Mouse (Mus musculus): ENCODE results near the gene Gm20683. TPM values are rescaled to one million over a fixed set of nuclear protein-coding genes. Genes with fewer than 3 reads are reported as not detected.
A peak's percentile ranks its signal among the peaks of the same experiment; 100 is the strongest.

Gm20683 gene
- polyA plus RNA-seq, 1 experiment from 2014 or later, result 2.7 TPM

DNA sequence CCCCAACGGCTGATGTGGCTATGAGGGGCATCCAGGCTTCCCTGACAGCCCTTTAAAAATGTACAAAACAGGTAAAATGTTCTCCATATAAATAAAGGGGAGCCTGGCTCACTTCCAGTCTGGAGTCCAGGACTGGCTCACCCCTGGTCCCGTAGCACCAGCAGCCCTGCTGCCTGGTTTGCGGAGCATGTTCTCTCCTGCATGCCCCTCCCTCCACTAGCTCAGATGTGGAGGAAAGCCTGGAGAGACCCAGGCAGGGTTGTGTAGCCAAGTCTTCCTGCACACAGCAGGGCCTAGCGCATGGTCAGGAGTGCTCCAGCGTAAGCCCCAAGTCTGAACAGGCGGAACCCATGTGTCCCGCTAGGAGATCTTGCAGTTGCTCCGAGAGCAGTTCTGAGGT lies 41.7 kb upstream of the Gm20683 start:
- Histone ChIP-seq H3K4me2 (ENCODE audit: low read length) (no peak overlapping the region), H3K4me3 (replicated peaks; ENCODE audit: low read depth, low read length) (no peak overlapping the region), H3K36me3 (ENCODE audit: insufficient read depth, low read length) (0 out of 2 replicates have a peak, but pooled peaks cover 22% of the 10 kb centered on the region), H3K4me1 (replicated peaks; ENCODE audit: insufficient read depth, low read length) (0 out of 2 replicates have a peak, but pooled peaks cover 8% of the 10 kb centered on the region), H3K9ac (ENCODE audit: low read depth, low read length) (no peak overlapping the region), H3K27me3 (ENCODE audit: insufficient read depth, low read length) (no peaks in the 10 kb centered on the region), H3K9me3 (replicated peaks; ENCODE audit: low read length) (no peaks in the 10 kb centered on the region), H3K27ac (no peak overlapping the region)
- no peak for TF ChIP-seq CTCF (IDR thresholded peaks at IDR 0.05; ENCODE audit: low read depth)
- DNase-seq (ENCODE audit: low spot score), result no peak
- no peak for ATAC-seq (replicated peaks; ENCODE audit: low FRiP score, low read depth)
- 87% methylated on average over 8 of the region's 8 CpGs for WGBS

DNA sequence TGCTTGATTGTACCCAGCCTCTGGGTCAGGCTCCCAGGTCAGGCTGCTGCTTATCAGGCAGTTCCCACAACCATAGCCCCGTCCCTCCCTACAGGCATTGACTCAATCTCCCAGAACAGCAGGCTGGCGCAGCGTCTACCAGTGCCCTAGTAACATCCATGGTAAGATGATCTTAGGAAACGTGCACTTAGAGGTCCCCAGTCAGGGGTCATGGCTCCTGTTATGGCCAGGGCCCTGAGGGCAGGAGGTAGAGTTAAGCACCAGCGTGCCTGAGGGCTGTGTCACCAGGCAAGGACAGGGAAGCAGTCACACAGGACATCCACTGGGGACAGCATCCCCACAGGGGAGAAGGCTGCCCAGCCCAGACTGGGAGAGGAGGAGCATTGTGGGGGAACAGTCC lies 40.7 kb upstream of the Gm20683 start:
- H3K36me3 ChIP-seq (ENCODE audit: insufficient read depth, low read length), result 0 out of 2 replicates have a peak, but pooled peaks cover 26% of the 10 kb centered on the region

DNA sequence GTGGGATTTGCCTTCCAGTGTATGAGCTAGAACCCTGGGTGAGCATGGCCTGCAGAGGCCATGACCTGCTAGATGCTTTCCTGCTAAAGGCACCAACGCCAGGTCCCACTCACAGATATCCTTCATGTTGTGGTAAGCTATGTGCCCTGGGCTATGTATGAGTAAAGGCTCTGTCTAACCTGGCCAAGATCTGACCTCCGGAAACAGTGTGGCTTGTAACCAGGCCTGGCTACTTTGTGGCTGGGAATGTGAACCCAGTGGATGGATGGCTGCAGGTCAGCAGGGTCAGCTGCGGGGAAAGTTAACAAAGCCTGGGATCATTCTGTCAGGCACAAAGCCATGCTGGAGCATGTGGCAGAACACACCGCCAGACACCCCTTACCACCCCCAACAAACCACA lies 40.1 kb upstream of the Gm20683 start:
- Histone ChIP-seq H3K9ac (ENCODE audit: low read depth, low read length) (no peak overlapping the region), H3K27me3 (ENCODE audit: insufficient read depth, low read length) (no peaks in the 10 kb centered on the region), H3K4me2 (ENCODE audit: low read length) (no peak overlapping the region), H3K36me3 (ENCODE audit: insufficient read depth, low read length) (0 out of 2 replicates have a peak, but pooled peaks cover 26% of the 10 kb centered on the region), H3K4me1 (replicated peaks; ENCODE audit: insufficient read depth, low read length) (0 out of 2 replicates have a peak, but pooled peaks cover 8% of the 10 kb centered on the region), H3K4me3 (replicated peaks; ENCODE audit: low read depth, low read length) (no peak overlapping the region), H3K9me3 (replicated peaks; ENCODE audit: low read length) (no peaks in the 10 kb centered on the region), H3K27ac (no peak overlapping the region)
- DNase-seq (ENCODE audit: low spot score) (no peak), ATAC-seq (replicated peaks; ENCODE audit: low FRiP score, low read depth) (no peak)
- TF ChIP-seq CTCF (IDR thresholded peaks at IDR 0.05; ENCODE audit: low read depth), result no peak
- 27% methylated on average over 4 of the region's 4 CpGs for WGBS

More for the DNA sequence above, 40.7 kb upstream of the Gm20683 start:
- Histone ChIP-seq H3K4me3 (replicated peaks; ENCODE audit: low read depth, low read length) (no peak overlapping the region), H3K4me2 (ENCODE audit: low read length) (no peak overlapping the region), H3K27me3 (ENCODE audit: insufficient read depth, low read length) (no peaks in the 10 kb centered on the region), H3K9me3 (replicated peaks; ENCODE audit: low read length) (no peaks in the 10 kb centered on the region), H3K27ac (no peak overlapping the region), H3K4me1 (replicated peaks; ENCODE audit: insufficient read depth, low read length) (0 out of 2 replicates have a peak, but pooled peaks cover 8% of the 10 kb centered on the region), H3K9ac (ENCODE audit: low read depth, low read length) (no peak overlapping the region)
- 36% methylated on average over 5 of the region's 5 CpGs for WGBS
- no peak for ATAC-seq (replicated peaks; ENCODE audit: low FRiP score, low read depth)
- TF ChIP-seq CTCF (IDR thresholded peaks at IDR 0.05; ENCODE audit: low read depth), result no peak
- no peak for DNase-seq (ENCODE audit: low spot score)

DNA sequence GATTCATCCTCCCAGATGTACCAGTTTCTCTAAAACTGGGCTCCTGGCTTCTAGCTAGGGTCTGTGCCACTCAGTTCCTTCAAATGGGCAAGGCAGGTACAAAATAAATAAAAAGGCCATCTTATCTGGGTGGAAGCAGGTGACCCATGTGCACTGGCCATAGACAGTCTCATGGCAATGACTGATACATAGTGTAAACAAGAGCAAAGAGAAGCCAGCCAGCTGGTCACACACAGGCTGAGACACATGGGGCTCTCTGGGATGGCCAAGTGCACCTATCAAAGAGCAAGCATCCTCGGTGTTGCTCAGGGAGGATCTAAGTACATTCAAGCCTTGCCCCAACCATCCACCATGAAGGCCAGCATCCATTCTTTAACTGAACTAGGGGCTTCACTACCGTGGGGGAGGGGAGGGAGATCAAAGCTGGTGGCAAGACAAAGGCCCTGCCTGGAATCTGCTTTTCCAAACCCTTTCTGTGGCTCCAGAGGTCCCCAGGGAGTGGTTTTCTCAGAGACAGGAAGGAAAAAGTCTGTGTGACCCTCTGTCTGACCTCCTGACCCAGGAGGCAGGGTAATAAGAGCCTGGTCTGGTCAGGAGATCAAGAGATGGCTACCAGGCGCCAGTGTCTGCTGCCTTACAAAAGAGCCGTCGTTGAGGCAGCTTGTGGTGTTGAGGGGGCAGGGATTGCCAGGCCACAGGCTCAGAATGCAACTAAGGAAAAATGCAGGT lies 39.5 kb upstream of the Gm20683 start:
- Histone ChIP-seq H3K27ac (no peak overlapping the region), H3K36me3 (ENCODE audit: insufficient read depth, low read length) (0 out of 2 replicates have a peak, but pooled peaks cover 26% of the 10 kb centered on the region), H3K4me1 (replicated peaks; ENCODE audit: insufficient read depth, low read length) (peaks cover 14% of the 10 kb centered on the region), H3K4me2 (ENCODE audit: low read length) (no peak overlapping the region), H3K9me3 (replicated peaks; ENCODE audit: low read length) (no peaks in the 10 kb centered on the region), H3K9ac (ENCODE audit: low read depth, low read length) (no peak overlapping the region), H3K27me3 (ENCODE audit: insufficient read depth, low read length) (no peaks in the 10 kb centered on the region), H3K4me3 (replicated peaks; ENCODE audit: low read depth, low read length) (no peak overlapping the region)
- 19% methylated on average over 5 of the region's 5 CpGs for WGBS
- ATAC-seq (replicated peaks; ENCODE audit: low FRiP score, low read depth) (no peak), DNase-seq (ENCODE audit: low spot score) (no peak)
- no peak for TF ChIP-seq CTCF (IDR thresholded peaks at IDR 0.05; ENCODE audit: low read depth)

DNA sequence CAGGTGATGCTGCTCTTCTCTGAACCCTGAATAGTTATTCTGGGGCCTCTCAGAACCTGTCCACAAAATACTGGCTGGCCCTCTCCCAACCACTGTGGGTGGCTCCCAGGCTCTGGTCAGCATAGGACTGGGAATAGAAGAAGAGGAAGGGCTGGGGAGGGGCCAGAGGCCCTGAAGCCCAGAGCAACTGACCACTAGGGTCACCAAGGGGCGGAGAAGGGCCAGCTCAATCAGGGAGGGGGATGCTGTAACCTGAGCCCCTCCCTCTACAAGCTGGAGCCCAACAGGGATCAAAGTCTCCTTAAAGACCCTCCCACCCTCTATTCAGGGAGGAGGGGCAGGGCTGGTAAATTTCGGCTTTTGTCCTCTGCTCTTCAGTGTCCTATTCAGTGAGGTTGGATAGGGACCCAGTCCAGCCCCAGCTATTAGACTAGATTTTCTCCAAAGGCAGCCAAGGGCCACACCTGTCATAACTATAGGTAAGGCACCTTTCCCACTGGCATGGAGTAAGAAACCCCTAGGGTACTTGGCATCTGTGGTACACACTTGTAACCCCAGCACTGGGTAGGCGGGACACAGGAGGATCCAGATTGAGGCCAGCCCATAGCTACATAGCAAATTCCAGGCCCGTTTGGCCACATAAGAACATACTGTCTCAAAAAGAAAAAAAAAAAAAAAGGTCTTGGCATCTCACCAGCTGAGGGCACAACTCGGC lies 38.8 kb upstream of the Gm20683 start, which contains the start of gene Wfikkn1:
Gene Wfikkn1, minus strand, starts transcription at position 663 of the 715 bp plus-strand sequence.
- no peak for TF ChIP-seq CTCF (IDR thresholded peaks at IDR 0.05; ENCODE audit: low read depth)
- Histone ChIP-seq H3K4me2 (ENCODE audit: low read length) (no peak within 1 kb of the TSS), H3K4me3 (replicated peaks; ENCODE audit: low read depth, low read length) (no peak within 1 kb of the TSS), H3K4me1 (replicated peaks; ENCODE audit: insufficient read depth, low read length) (peaks cover 17% of the 10 kb centered on the region), H3K27ac (no peak within 1 kb of the TSS), H3K9me3 (replicated peaks; ENCODE audit: low read length) (no peaks in the 10 kb centered on the region), H3K27me3 (ENCODE audit: insufficient read depth, low read length) (no peaks in the 10 kb centered on the region), H3K9ac (ENCODE audit: low read depth, low read length) (no peak within 1 kb of the TSS), H3K36me3 (ENCODE audit: insufficient read depth, low read length) (0 out of 2 replicates have a peak, but pooled peaks cover 26% of the 10 kb centered on the region)
- peak; percentile 22 for DNase-seq (ENCODE audit: low spot score)
- WGBS, result 29% methylated on average over 5 of the region's 5 CpGs
- ATAC-seq (replicated peaks; ENCODE audit: low FRiP score, low read depth), result no peak

DNA sequence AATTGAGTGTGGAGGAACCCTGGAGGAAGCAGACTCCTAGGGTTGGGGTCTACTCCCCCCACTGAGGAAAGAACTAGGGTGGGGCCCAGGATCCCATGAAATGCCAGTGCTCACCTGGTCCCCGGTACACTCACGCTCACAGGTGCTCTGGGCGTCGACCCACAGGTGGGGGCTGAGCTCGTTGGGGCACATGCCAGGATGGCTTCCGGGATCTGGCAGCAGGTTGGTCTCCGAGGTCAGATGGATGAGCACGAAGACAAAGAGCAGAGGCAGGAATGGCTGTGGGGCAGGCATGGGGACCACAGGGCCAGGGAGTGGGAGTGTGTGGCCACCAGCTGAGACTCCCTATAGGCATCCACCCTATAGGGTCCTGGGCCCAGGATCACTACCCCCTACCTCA lies 38.2 kb upstream of the Gm20683 start:
- 0 out of 2 replicates have a peak, but pooled peaks cover 26% of the 10 kb centered on the region for H3K36me3 ChIP-seq (ENCODE audit: insufficient read depth, low read length)
- ATAC-seq (replicated peaks; ENCODE audit: low FRiP score, low read depth), result no peak
- H3K4me3 ChIP-seq (replicated peaks; ENCODE audit: low read depth, low read length), result no peak overlapping the region
- no peak overlapping the region for H3K27ac ChIP-seq
- no peaks in the 10 kb centered on the region for H3K9me3 ChIP-seq (replicated peaks; ENCODE audit: low read length)
- TF ChIP-seq CTCF (IDR thresholded peaks at IDR 0.05; ENCODE audit: low read depth), result no peak
- no peak overlapping the region for H3K9ac ChIP-seq (ENCODE audit: low read depth, low read length)
- no peak overlapping the region for H3K4me2 ChIP-seq (ENCODE audit: low read length)
- 58% methylated on average over 8 of the region's 8 CpGs for WGBS
- peaks cover 17% of the 10 kb centered on the region for H3K4me1 ChIP-seq (replicated peaks; ENCODE audit: insufficient read depth, low read length)
- no peak for DNase-seq (ENCODE audit: low spot score)
- H3K27me3 ChIP-seq (ENCODE audit: insufficient read depth, low read length), result no peaks in the 10 kb centered on the region

Measured in kidney, postnatal 0 days (tissue).